Mouse (Mus musculus): ENCODE results near the gene Rora. TPM values are rescaled to one million over a fixed set of nuclear protein-coding genes. Genes with fewer than 3 reads are reported as not detected.

Rora gene
- polyA plus RNA-seq, 1 experiment, result 10.7 TPM

- peaks cover 2% of the 10 kb centered on the region; the same call in 1 of the 2 replicates for H3K4me1 ChIP-seq (ENCODE audit: control insufficient read depth, insufficient read depth, insufficient read length, low read length)
Observed at GRCm38 (mm10) chr9:68891431-68891830, 237.8 kb downstream of the Rora start.

DNA sequence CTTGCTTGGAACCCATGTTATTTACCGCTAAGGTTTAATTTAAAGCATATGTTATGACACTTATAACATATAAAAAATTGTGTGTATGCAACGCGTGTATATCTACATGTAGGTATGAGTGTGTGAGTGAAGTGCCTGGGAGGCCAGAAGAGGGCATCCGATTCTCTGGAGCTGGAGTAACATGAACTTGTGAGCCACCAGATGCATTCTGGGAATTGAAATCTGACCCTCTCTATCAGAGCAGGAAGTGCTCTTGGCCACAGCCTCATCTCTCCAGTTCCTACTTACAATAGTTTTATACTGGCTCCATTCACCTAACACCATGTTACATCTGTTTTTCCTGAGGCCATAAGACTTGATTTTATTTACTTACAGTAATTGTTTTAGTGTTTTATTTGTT, 238.8 kb downstream of the Rora start:
- no peak overlapping the region for H3K4me3 ChIP-seq (ENCODE audit: insufficient read depth, low read depth, low read length)
- peaks cover 2% of the 10 kb centered on the region; the same call in 1 of the 2 replicates for H3K4me1 ChIP-seq (ENCODE audit: control insufficient read depth, insufficient read depth, insufficient read length, low read length)
- no peak overlapping the region for H3K27ac ChIP-seq (replicated peaks; ENCODE audit: low read depth, low read length)

More at GRCm38 (mm10) chr9:68891431-68891830, 237.8 kb downstream of the Rora start:
- H3K4me3 ChIP-seq (ENCODE audit: insufficient read depth, low read depth, low read length), result no peak overlapping the region
- H3K27ac ChIP-seq (replicated peaks; ENCODE audit: low read depth, low read length), result no peak overlapping the region

DNA sequence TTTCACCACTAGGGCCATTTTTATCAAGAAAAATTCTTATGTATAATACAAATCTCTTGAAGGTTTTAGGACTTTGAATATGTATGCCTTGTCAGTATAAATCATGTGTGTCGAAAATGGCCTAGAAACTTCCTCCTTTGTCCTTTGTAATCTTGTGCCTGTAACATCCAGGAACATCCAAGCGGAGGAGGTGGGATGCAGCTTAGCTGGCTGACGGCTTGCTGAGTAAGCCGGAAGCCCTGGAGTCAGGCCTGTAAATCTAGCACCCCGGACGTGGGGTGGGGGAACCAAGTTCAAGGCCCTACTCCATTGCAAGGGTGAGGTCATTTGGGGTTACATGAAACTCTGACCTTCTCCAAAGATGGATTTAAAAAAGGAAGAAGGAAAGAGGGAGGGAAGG, 239.3 kb downstream of the Rora start:
- H3K27ac ChIP-seq (replicated peaks; ENCODE audit: low read depth, low read length), result no peak overlapping the region
- H3K4me3 ChIP-seq (ENCODE audit: insufficient read depth, low read depth, low read length), result no peak overlapping the region
- H3K4me1 ChIP-seq (ENCODE audit: control insufficient read depth, insufficient read depth, insufficient read length, low read length), result peaks cover 2% of the 10 kb centered on the region; the same call in 1 of the 2 replicates

DNA sequence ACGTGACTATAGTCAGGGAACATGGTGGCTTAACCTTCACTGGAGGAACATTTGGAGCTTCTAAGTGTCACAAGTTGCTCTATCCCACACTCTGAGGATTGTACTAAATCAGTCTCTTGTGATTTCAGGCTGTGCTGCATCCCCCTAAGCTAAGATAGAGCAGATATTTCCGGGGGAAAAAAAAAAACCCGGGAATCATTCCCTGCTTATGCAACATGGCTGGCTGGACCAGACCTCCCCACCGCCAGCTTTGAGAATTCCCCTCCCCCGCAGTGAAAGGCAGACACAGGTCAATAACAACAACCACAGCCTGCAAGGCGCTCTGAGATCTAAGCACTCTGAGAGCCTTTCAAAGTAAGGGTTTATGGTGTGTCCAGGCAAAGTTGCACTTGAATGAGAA, 244.7 kb downstream of the Rora start:
- Histone ChIP-seq H3K4me3 (ENCODE audit: insufficient read depth, low read depth, low read length) (no peak overlapping the region), H3K27ac (replicated peaks; ENCODE audit: low read depth, low read length) (no peak overlapping the region), H3K4me1 (ENCODE audit: control insufficient read depth, insufficient read depth, insufficient read length, low read length) (peaks cover 2% of the 10 kb centered on the region; the same call in 1 of the 2 replicates)

GRCm38 (mm10) chr9:68899525-68900222, 246.1 kb downstream of the Rora start:
- no peak overlapping the region for H3K4me3 ChIP-seq (ENCODE audit: insufficient read depth, low read depth, low read length)
- peaks cover 2% of the 10 kb centered on the region; the same call in 1 of the 2 replicates for H3K4me1 ChIP-seq (ENCODE audit: control insufficient read depth, insufficient read depth, insufficient read length, low read length)
- H3K27ac ChIP-seq (replicated peaks; ENCODE audit: low read depth, low read length), result no peak overlapping the region

GRCm38 (mm10) chr9:68906361-68906883, 252.8 kb downstream of the Rora start:
- H3K4me1 ChIP-seq (ENCODE audit: control insufficient read depth, insufficient read depth, insufficient read length, low read length), result peaks cover 2% of the 10 kb centered on the region; the same call in 1 of the 2 replicates
- no peak overlapping the region for H3K27ac ChIP-seq (replicated peaks; ENCODE audit: low read depth, low read length)
- H3K4me3 ChIP-seq (ENCODE audit: insufficient read depth, low read depth, low read length), result no peak overlapping the region

- no peak overlapping the region for H3K4me3 ChIP-seq (ENCODE audit: insufficient read depth, low read depth, low read length)
- H3K27ac ChIP-seq (replicated peaks; ENCODE audit: low read depth, low read length), result peak overlapping the region; percentile 51
- H3K4me1 ChIP-seq (ENCODE audit: control insufficient read depth, insufficient read depth, insufficient read length, low read length), result peaks cover 2% of the 10 kb centered on the region; the same call in 1 of the 2 replicates
Observed at GRCm38 (mm10) chr9:68912483-68913151, 259.0 kb downstream of the Rora start.

GRCm38 (mm10) chr9:68913191-68913697, 259.7 kb downstream of the Rora start:
- Histone ChIP-seq H3K4me3 (ENCODE audit: insufficient read depth, low read depth, low read length) (no peak overlapping the region), H3K4me1 (ENCODE audit: control insufficient read depth, insufficient read depth, insufficient read length, low read length) (peaks cover under 1% of the 10 kb centered on the region; the same call in 1 of the 2 replicates), H3K27ac (replicated peaks; ENCODE audit: low read depth, low read length) (peak overlapping the region; percentile 51; the same call in 1 of the 2 replicates)

- H3K27ac ChIP-seq (replicated peaks; ENCODE audit: low read depth, low read length), result no peak overlapping the region
- no peak overlapping the region for H3K4me3 ChIP-seq (ENCODE audit: insufficient read depth, low read depth, low read length)
- H3K4me1 ChIP-seq (ENCODE audit: control insufficient read depth, insufficient read depth, insufficient read length, low read length), result no peaks in the 10 kb centered on the region; the same call in 1 of the 2 replicates
Observed at GRCm38 (mm10) chr9:68914541-68915275, 261.1 kb downstream of the Rora start.

DNA sequence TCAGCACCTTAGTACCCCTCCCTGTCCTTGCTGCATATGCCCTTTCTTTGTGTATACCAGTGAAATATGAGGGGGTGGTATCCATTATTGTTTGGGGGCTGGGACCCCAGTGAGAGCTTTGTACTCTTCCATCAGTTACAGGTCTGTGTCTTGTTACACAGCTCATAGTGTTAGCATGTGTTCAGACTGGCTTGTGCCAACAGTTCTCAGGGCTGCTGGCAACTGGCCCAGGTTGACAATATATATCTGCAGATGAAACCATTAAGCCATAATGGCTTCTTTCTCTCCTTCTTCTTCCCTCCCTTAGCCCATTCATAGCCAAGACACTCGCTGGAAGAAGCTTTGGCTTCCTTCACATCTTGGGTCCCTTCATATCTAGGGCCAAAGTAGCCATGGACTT, 263.2 kb downstream of the Rora start:
- no peak overlapping the region for H3K27ac ChIP-seq (replicated peaks; ENCODE audit: low read depth, low read length)
- H3K4me3 ChIP-seq (ENCODE audit: insufficient read depth, low read depth, low read length), result no peak overlapping the region
- H3K4me1 ChIP-seq (ENCODE audit: control insufficient read depth, insufficient read depth, insufficient read length, low read length), result no peaks in the 10 kb centered on the region; the same call in 1 of the 2 replicates

- Histone ChIP-seq H3K27ac (replicated peaks; ENCODE audit: low read depth, low read length) (no peak overlapping the region), H3K4me1 (ENCODE audit: control insufficient read depth, insufficient read depth, insufficient read length, low read length) (no peaks in the 10 kb centered on the region), H3K4me3 (ENCODE audit: insufficient read depth, low read depth, low read length) (no peak overlapping the region)
Observed at GRCm38 (mm10) chr9:68923128-68923601, 269.6 kb downstream of the Rora start.

- Histone ChIP-seq H3K4me1 (ENCODE audit: control insufficient read depth, insufficient read depth, insufficient read length, low read length) (no peaks in the 10 kb centered on the region), H3K4me3 (ENCODE audit: insufficient read depth, low read depth, low read length) (no peak overlapping the region), H3K27ac (replicated peaks; ENCODE audit: low read depth, low read length) (no peak overlapping the region)
Observed at GRCm38 (mm10) chr9:68926406-68926805, 272.8 kb downstream of the Rora start.

DNA sequence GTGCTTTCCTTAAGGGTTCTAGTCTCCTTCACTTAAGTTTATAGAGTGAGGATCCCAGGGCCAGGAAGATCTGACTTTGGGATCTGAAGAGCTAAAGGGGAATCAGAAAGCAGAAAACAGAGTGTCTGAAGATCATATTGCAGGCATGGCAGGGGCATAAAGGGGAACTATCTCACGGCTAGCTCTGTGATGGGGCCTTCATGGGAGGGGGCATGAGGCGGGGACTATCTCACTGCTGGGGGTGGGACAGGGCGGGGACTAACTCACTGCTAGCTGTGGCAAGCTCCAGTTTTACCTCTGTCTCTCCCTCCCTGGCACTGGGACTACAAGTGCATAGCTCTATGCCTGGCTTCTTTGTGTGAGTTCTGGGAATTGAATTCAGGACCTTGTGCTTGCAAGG, 279.6 kb downstream of the Rora start:
- no peaks in the 10 kb centered on the region for H3K4me1 ChIP-seq (ENCODE audit: control insufficient read depth, insufficient read depth, insufficient read length, low read length)
- H3K4me3 ChIP-seq (ENCODE audit: insufficient read depth, low read depth, low read length), result no peak overlapping the region
- H3K27ac ChIP-seq (replicated peaks; ENCODE audit: low read depth, low read length), result no peak overlapping the region

- Histone ChIP-seq H3K4me3 (ENCODE audit: insufficient read depth, low read depth, low read length) (no peak overlapping the region), H3K4me1 (ENCODE audit: control insufficient read depth, insufficient read depth, insufficient read length, low read length) (no peaks in the 10 kb centered on the region), H3K27ac (replicated peaks; ENCODE audit: low read depth, low read length) (no peak overlapping the region)
Observed at GRCm38 (mm10) chr9:68934238-68934637, 280.7 kb downstream of the Rora start.

- H3K4me1 ChIP-seq (ENCODE audit: control insufficient read depth, insufficient read depth, insufficient read length, low read length), result no peaks in the 10 kb centered on the region
Observed at GRCm38 (mm10) chr9:68935611-68936010, 282.0 kb downstream of the Rora start.

More at GRCm38 (mm10) chr9:68935611-68936010, 282.0 kb downstream of the Rora start:
- no peak overlapping the region for H3K4me3 ChIP-seq (ENCODE audit: insufficient read depth, low read depth, low read length)
- no peak overlapping the region for H3K27ac ChIP-seq (replicated peaks; ENCODE audit: low read depth, low read length)
